Mouse (Mus musculus) forebrain, embryonic 14.5 days (tissue): ENCODE data around the gene Arhgef3. TPM values are rescaled to one million over a fixed set of nuclear protein-coding genes. Genes with fewer than 3 reads are reported as not detected.
A peak's percentile ranks its signal among the peaks of the same experiment; 100 is the strongest.

Source experiments
- ATAC-seq: fragments of 200-750 bp; cut with Nextera tagmentation; 2 replicates; pipeline ENCODE4 v1.8.0; 2017; ENCODE audit warnings: mild to moderate bottlenecking, moderate library complexity
- DNase-seq: peaks from one replicate; pipeline ENCODE4 v3.0.0-alpha.2; 2015; ENCODE audit warnings: low spot score
- H3K27ac ChIP-seq: fragments of 300-500 bp; sonication (generic); 2 replicates; pipeline ENCODE4 v1.5.1; 2014; ENCODE audit warnings: low read depth, mild to moderate bottlenecking, control low read depth, low read length, moderate library complexity
- H3K27me3 ChIP-seq: fragments of 300-500 bp; sonication (generic); replicated peaks from 2 replicates; pipeline ENCODE4 v1.6.1; 2014; ENCODE audit warnings: low read length, control low read depth, mixed read lengths; ENCODE audit not compliant: control insufficient read depth, insufficient read depth
- H3K36me3 ChIP-seq: fragments of 300-500 bp; sonication (generic); 2 replicates; pipeline ENCODE4 v1.6.1; 2014; ENCODE audit warnings: low read length, control low read depth; ENCODE audit not compliant: control insufficient read depth, insufficient read depth
- H3K4me1 ChIP-seq: fragments of 300-500 bp; sonication (generic); 2 replicates; pipeline ENCODE4 v1.6.1; 2014; ENCODE audit warnings: antibody characterized with exemption, low read length, control low read depth; ENCODE audit not compliant: control insufficient read depth, insufficient read depth
- H3K4me2 ChIP-seq: fragments of 300-500 bp; sonication (generic); 2 replicates; pipeline ENCODE4 v1.6.1; 2014; ENCODE audit warnings: mild to moderate bottlenecking, control low read depth, low read length
- H3K4me3 ChIP-seq: fragments of 300-500 bp; sonication (generic); 2 replicates; pipeline ENCODE4 v1.5.1; 2014; ENCODE audit warnings: low read depth, low read length, control low read depth
- H3K9ac ChIP-seq: fragments of 300-500 bp; sonication (generic); 2 replicates; pipeline ENCODE4 v1.6.1; 2014; ENCODE audit warnings: mild to moderate bottlenecking, low read length, control low read depth, moderate library complexity
- H3K9me3 ChIP-seq: fragments of 300-500 bp; sonication (generic); replicated peaks from 2 replicates; pipeline ENCODE4 v1.6.1; 2016; ENCODE audit warnings: low read length, control low read depth, mixed read lengths; ENCODE audit not compliant: control insufficient read depth
- WGBS: fragments of 180-500 bp; shearing (Covaris S2); extraction: QIAGEN DNeasy Blood & Tissue Kit; methylation state at CpG from one replicate; pipeline ENCODE4 v1.1.7; 2014; 5-methylcytosine and 5-hydroxymethylcytosine counted together
- polyA plus RNA-seq: library from polyadenylated mRNA; unstranded; fragments of >200 nt; fragmentation: Nextera tagmentation; extraction: Ambion mirVana; gene quantifications from 2 replicates; pipeline ENCODE4 v1.2.1, GENCODE M21; 2014

Gene Arhgef3
- polyA plus RNA-seq, 1 experiment from 2014 or later: 3.0 TPM

DNA sequence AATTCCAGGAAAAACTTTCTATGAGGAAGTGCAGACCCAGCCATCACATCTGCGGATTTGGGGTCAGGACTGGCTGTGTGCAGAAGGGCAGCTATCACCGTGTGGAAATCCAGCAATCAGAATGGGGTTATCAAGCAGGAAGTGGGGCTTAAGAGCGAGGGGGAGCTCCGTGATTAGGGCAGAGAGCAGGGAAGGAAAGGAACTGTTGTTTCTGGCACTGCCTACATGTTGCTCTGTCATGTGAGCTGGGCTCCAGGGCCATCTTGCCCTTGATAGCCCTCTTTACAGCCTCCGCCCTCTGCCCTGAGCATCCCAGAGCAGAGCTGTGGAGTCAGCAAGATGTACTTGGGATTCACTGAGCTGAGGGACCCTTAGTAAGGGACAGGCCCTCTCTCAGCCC, 71.2 kb downstream of the Arhgef3 start:
- H3K9me3 ChIP-seq: no peaks in the 10 kb centered on the region
- H3K27ac ChIP-seq: no peak overlapping the region
- H3K27me3 ChIP-seq: no peaks in the 10 kb centered on the region
- no peaks in the 10 kb centered on the region for H3K36me3 ChIP-seq
- H3K4me1 ChIP-seq: no peaks in the 10 kb centered on the region
- no peak overlapping the region for H3K4me2 ChIP-seq
- no peak overlapping the region for H3K9ac ChIP-seq
- no peak overlapping the region for H3K4me3 ChIP-seq
- no peak for DNase-seq
- 80% methylated on average over 5 of the region's 5 CpGs for WGBS
- ATAC-seq: no peak

DNA sequence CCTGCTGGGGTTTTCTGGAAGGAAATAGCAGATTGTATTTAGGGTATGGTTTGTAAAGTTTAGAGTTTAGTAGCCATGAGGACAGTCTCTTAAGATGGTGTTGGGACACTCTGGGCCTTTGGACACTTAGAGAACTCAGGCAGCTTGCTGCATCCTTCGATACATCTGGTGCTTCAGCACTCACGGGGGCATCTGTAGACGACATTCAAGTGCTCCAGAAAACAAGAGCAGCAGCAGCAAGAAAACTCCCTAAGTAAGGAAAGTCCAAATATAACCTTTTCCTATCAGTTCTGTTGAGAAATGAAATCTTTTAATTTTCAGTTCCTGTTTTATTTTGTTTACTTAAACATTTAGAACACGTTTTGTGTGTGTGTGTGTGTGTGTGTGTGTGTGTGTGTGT, 71.9 kb downstream of the Arhgef3 start:
- Histone ChIP-seq H3K27ac (no peak overlapping the region), H3K36me3 (no peaks in the 10 kb centered on the region), H3K4me3 (no peak overlapping the region), H3K4me2 (no peak overlapping the region), H3K27me3 (no peaks in the 10 kb centered on the region), H3K4me1 (no peaks in the 10 kb centered on the region), H3K9me3 (no peaks in the 10 kb centered on the region), H3K9ac (no peak overlapping the region)
- WGBS: 79% methylated on average over 4 of the region's 4 CpGs
- ATAC-seq (no peak), DNase-seq (no peak)

DNA sequence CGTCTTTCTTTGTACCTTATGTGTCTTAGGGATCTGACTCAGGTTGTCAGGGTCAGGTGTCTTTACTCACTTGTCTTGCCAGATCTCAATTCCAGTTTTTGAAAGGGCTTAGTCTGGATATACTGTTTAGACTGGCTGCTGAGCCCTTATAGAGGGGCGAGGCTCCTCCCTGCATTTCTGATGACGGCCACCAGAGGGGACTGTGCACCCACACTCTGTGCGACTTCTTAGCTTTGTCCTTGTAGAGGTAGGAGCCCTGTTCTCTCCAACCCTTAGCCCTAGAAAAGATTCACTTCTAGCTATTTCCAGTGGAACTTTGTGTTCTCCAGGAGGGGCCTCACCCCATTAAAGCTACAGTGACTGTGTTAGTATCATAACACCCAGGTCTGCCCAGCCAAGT, 72.3 kb downstream of the Arhgef3 start:
- Histone ChIP-seq H3K36me3 (no peaks in the 10 kb centered on the region), H3K9ac (no peak overlapping the region), H3K27me3 (no peaks in the 10 kb centered on the region), H3K4me3 (no peak overlapping the region), H3K4me1 (no peaks in the 10 kb centered on the region), H3K27ac (no peak overlapping the region), H3K4me2 (no peak overlapping the region), H3K9me3 (no peaks in the 10 kb centered on the region)
- peak; percentile 85 for DNase-seq
- peak; percentile 87 for ATAC-seq
- 11% methylated on average over 4 of the region's 4 CpGs for WGBS

DNA sequence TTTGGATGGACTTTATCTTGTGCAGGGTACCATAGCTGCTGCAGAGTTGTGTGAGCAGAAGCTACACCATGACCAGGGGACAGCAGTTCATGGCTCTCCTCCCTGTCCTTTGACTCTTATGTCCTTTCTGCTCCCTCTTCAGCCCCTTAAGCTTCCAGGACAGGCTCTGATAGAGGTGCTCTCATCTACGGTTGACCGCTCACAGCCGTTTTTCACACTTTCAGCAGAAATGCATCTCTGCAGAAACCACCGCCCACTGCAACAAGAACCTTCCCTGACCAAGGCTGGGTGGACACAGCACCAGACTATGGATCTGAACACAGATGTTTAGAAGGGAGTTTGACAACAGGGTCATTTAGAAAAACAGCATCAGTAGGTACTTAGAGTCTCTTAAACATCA, 73.2 kb downstream of the Arhgef3 start:
- Histone ChIP-seq H3K27ac (no peak overlapping the region), H3K9me3 (no peaks in the 10 kb centered on the region)

DNA sequence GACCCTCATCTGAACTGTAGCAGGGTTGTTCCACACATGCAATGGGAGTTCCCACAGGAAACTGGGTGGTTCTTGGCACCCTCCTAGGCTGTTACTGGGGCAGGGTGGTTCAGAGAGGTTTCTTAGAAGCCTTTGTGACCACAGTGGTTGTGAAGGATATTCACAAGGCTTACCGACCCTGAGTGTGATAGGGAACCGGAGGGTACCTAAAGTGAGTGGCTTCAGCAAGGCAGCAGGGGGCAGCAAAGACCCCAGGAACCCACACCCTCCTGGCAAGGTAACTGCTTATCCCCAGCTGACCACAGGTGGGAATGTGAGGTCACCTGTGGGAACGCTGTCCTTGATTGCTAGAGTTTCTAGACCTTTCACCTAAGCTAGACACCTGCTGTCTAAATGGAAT, 77.8 kb downstream of the Arhgef3 start:
- H3K4me3 ChIP-seq: no peak overlapping the region
- H3K27me3 ChIP-seq: no peaks in the 10 kb centered on the region
- H3K9me3 ChIP-seq: no peaks in the 10 kb centered on the region
- 35% methylated on average over 3 of the region's 3 CpGs for WGBS
- ATAC-seq (no peak), DNase-seq (no peak)
- no peaks in the 10 kb centered on the region for H3K4me1 ChIP-seq
- no peaks in the 10 kb centered on the region for H3K36me3 ChIP-seq
- no peak overlapping the region for H3K27ac ChIP-seq
- H3K4me2 ChIP-seq: no peak overlapping the region
- H3K9ac ChIP-seq: no peak overlapping the region

More for the DNA sequence above, 73.2 kb downstream of the Arhgef3 start:
- DNase-seq: no peak
- H3K9ac ChIP-seq: no peak overlapping the region
- no peak overlapping the region for H3K4me2 ChIP-seq
- H3K36me3 ChIP-seq: no peaks in the 10 kb centered on the region
- H3K4me3 ChIP-seq: no peak overlapping the region
- H3K27me3 ChIP-seq: no peaks in the 10 kb centered on the region
- ATAC-seq: no peak
- 80% methylated on average over 4 of the region's 4 CpGs for WGBS
- H3K4me1 ChIP-seq: no peaks in the 10 kb centered on the region

DNA sequence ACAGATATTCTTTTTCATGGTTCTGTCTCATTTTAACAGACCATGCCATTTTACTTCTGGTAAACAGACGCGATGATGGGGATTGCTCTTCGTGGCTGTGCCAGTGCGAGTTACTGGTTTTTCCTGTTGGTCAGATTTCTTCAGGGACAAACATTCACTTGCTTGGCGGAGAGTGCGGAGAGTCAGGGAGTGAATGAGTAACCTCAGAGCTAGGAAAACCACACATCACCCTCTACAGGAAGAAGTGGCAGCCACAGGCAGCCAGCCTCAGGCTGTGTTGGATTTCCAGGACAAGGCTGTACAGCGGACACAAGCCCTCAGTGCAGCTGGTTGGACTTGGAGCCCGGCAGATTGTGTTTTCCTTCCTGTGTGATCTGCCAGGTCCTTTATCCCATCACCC, 82.3 kb downstream of the Arhgef3 start:
- ATAC-seq: no peak
- H3K4me2 ChIP-seq: no peak overlapping the region
- 93% methylated on average over 8 of the region's 8 CpGs for WGBS
- H3K4me3 ChIP-seq: no peak overlapping the region
- H3K9ac ChIP-seq: no peak overlapping the region
- H3K9me3 ChIP-seq: no peaks in the 10 kb centered on the region
- DNase-seq: no peak
- H3K4me1 ChIP-seq: no peaks in the 10 kb centered on the region
- no peak overlapping the region for H3K27ac ChIP-seq
- H3K36me3 ChIP-seq: no peaks in the 10 kb centered on the region
- H3K27me3 ChIP-seq: no peaks in the 10 kb centered on the region

DNA sequence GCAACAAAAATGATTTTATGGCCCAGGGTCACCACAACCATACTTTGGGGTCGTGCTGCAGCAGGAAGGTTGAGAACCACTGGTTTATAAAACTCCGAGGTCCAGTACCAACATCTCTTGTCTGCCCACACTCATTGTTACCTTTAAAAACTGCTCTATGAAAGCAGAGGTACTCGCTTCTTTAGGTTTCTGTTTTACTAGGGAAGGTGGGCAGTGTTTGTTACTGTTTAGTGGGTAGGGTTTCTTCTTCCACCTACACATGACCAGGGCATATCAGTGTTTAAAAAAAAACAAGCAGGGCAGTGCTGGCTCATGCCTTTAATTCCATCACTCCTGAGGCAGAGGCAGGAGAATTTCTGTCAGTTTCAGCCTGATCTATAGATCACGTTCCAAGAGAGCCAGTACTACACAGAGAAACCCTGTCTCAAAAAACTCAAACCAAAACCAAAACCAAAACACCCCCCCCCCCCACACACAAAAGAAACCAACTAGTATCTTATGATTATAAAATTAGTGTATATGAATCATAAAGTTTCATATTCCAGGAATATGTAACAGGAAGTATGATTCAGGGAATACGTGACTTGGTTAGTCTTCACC, 83.9 kb downstream of the Arhgef3 start:
- Histone ChIP-seq H3K4me2 (no peak overlapping the region), H3K9ac (no peak overlapping the region), H3K27ac (no peak overlapping the region), H3K36me3 (no peaks in the 10 kb centered on the region), H3K27me3 (no peaks in the 10 kb centered on the region), H3K9me3 (no peaks in the 10 kb centered on the region), H3K4me1 (no peaks in the 10 kb centered on the region), H3K4me3 (no peak overlapping the region)
- DNase-seq (no peak), ATAC-seq (no peak)
- WGBS: 89% methylated on average over 5 of the region's 5 CpGs

DNA sequence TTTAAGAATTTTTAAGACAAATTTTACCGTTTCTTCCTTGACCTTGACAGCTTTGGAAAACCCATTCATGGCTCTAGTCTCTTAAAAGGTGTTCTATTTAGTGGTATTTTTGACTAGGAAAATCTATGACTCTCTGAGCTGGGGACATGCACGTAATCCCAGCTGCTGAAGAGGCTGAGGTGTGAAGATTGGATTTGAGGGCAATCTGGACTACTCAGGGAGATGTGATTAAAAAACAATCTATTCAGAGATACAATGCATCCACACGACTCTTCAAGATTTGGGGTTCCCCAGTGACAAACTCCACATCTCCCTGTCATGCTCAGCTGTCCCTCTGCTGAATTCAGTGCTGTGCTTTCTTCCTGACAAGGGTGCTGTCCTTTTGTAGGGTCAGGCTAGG, 84.4 kb downstream of the Arhgef3 start:
- H3K27ac ChIP-seq: no peak overlapping the region
- H3K4me2 ChIP-seq: no peak overlapping the region
- ATAC-seq (no peak), DNase-seq (no peak)
- 82% methylated on average over 3 of the region's 3 CpGs for WGBS
- H3K36me3 ChIP-seq: no peaks in the 10 kb centered on the region
- H3K9ac ChIP-seq: no peak overlapping the region
- H3K27me3 ChIP-seq: no peaks in the 10 kb centered on the region
- no peak overlapping the region for H3K4me3 ChIP-seq
- no peaks in the 10 kb centered on the region for H3K9me3 ChIP-seq
- H3K4me1 ChIP-seq: no peaks in the 10 kb centered on the region

DNA sequence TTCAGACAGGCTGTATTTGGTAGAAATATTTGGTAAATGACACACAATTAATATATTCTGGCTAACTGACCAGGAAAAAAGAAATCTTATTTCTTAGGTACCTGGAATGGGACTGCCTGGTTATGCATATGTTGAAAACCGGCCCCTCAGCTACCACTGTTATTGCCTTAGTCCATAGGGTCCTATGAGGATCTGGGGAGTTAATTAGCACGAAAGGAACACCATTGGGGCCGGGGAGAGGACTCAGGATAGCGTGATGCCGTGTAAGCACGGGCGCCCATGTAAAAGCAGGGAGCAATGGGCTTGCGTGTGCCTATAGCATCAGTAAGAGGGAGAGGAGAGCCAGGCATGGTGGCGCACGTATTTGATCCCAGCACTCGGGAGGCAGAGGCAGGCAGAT, 85.2 kb downstream of the Arhgef3 start:
- Histone ChIP-seq H3K36me3 (no peaks in the 10 kb centered on the region), H3K4me3 (no peak overlapping the region), H3K9ac (no peak overlapping the region), H3K4me2 (no peak overlapping the region), H3K27me3 (no peaks in the 10 kb centered on the region), H3K4me1 (no peaks in the 10 kb centered on the region), H3K27ac (no peak overlapping the region), H3K9me3 (no peaks in the 10 kb centered on the region)
- 91% methylated on average over 11 of the region's 11 CpGs for WGBS
- no peak for DNase-seq
- ATAC-seq: no peak
